Mouse (Mus musculus) midbrain, embryonic 15.5 days (tissue): ENCODE data around the gene Gm13119. TPM values are rescaled to one million over a fixed set of nuclear protein-coding genes. Genes with fewer than 3 reads are reported as not detected.
A peak's percentile ranks its signal among the peaks of the same experiment; 100 is the strongest.
"Not testable (repeated sequence)": the region's sequence is repeated elsewhere in the genome, so short reads cannot be mapped to it uniquely, and the experiment has no call there.

Experiments
- ATAC-seq: fragments of 200-750 bp; cut with Nextera tagmentation; replicated peaks from 2 replicates; pipeline ENCODE4 v1.8.0; 2017; ENCODE audit warnings: moderate TSS enrichment
- H3K27ac ChIP-seq: fragments of 300-500 bp; sonication (generic); 2 replicates; pipeline ENCODE4 v1.5.1; 2015; ENCODE audit warnings: mild to moderate bottlenecking, inconsistent platforms
- H3K27me3 ChIP-seq: fragments of 300-500 bp; sonication (generic); replicated peaks from 2 replicates; pipeline ENCODE4 v1.6.1; 2015; ENCODE audit warnings: inconsistent platforms
- H3K36me3 ChIP-seq: fragments of 300-500 bp; sonication (generic); replicated peaks from 2 replicates; pipeline ENCODE4 v1.6.1; 2015; ENCODE audit warnings: inconsistent platforms
- H3K4me1 ChIP-seq: fragments of 300-500 bp; sonication (generic); 2 replicates; pipeline ENCODE4 v1.6.1; 2015; ENCODE audit warnings: inconsistent platforms
- H3K4me2 ChIP-seq: fragments of 300-500 bp; sonication (generic); 2 replicates; pipeline ENCODE4 v1.6.1; 2015; ENCODE audit warnings: inconsistent platforms, mild to moderate bottlenecking, moderate library complexity
- H3K4me3 ChIP-seq: fragments of 300-500 bp; sonication (generic); 2 replicates; pipeline ENCODE4 v1.5.1; 2015; ENCODE audit warnings: mild to moderate bottlenecking, inconsistent platforms
- H3K9ac ChIP-seq: fragments of 300-500 bp; sonication (generic); 2 replicates; pipeline ENCODE4 v1.6.1; 2015; ENCODE audit warnings: mild to moderate bottlenecking, inconsistent platforms
- H3K9me3 ChIP-seq: fragments of 300-500 bp; sonication (generic); 2 replicates; pipeline ENCODE4 v1.6.1; 2016; ENCODE audit warnings: inconsistent platforms
- WGBS: fragments of 180-500 bp; shearing (Covaris S2); methylation state at CpG from one replicate; pipeline ENCODE4 v1.1.7; 2015; ENCODE audit warnings: mixed read lengths; 5-methylcytosine and 5-hydroxymethylcytosine counted together
- polyA plus RNA-seq: library from polyadenylated mRNA; unstranded; fragments of >200 nt; fragmentation: Nextera tagmentation; extraction: Ambion mirVana; gene quantifications from 2 replicates; pipeline ENCODE4 v1.2.1, GENCODE M21; 2015

Gene Gm13119
- polyA plus RNA-seq, result not detected in 2 replicates

DNA sequence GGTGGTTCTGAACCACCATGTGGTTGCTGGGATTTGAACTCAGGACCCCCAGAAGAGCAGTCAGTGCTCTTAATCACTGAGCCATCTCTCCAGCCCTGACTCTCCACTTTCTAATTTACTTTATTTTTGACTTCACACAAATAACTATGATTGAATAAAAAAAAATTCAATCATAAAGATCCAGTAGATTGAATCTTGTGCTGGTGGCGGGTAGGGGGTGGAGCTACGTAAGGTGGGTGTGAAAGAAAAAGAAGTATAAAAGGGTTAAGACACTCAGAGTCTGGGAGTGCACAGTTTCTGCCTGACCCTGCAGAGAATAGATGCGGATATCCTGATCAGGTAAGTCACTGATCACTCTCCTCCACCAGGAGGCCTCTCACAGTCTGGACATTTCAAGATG is at the start of gene Gm13119:
TSS of gene Gm13119 (plus strand) at position 301 of the 400 bp plus-strand sequence.
- WGBS, result 79% methylated on average over 3 of the region's 3 CpGs
- not testable (repeated sequence) for ATAC-seq

DNA sequence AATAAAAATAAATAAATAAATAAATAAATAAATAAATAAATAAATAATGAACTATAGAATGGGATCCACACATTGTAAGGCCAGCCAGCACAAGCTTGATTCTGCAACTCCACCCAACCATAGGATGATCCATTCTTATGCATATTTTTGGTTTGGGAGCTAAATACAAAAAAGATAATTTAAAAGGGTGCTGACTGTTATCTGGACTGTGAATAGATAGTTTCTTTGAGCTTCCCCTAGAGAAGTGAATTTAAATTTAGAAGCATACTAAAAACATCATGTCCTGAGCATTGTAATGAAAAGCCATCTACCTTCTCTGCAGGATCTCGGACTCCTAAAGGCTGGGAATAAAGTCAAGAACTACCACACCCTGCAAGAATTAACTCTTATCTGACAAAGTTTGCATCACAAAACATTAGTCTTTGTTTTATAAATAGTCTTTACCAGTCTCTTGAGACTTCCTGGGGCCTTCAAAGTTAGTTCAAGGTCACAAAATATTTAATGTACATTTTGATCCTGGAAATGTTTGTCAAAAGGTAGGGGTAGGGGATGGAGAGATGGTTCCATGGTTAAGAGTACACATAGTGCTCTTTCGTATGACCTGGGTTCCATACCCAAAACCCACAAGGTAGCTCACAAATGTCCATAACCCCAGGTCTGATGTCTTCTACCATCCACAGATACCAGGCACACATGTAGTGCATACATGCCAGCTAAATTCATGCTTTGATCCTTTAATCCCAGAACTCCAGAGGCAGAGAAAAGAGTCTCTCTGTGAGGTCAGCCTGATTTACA is 44.9 kb upstream of the Gm13119 start:
- 73% methylated on average over 2 of the region's 2 CpGs for WGBS
- not testable (repeated sequence) for H3K4me3 ChIP-seq, H3K36me3 ChIP-seq, ATAC-seq, H3K4me2 ChIP-seq, H3K9ac ChIP-seq, H3K4me1 ChIP-seq, H3K27me3 ChIP-seq, H3K9me3 ChIP-seq, H3K27ac ChIP-seq

More for the DNA sequence above, at the start of gene Gm13119:
- H3K4me1 ChIP-seq, H3K36me3 ChIP-seq, H3K4me3 ChIP-seq, H3K27ac ChIP-seq, H3K9ac ChIP-seq, H3K27me3 ChIP-seq, H3K4me2 ChIP-seq: not testable (repeated sequence)
- H3K9me3 ChIP-seq, result peaks cover 15% of the 10 kb centered on the region

DNA sequence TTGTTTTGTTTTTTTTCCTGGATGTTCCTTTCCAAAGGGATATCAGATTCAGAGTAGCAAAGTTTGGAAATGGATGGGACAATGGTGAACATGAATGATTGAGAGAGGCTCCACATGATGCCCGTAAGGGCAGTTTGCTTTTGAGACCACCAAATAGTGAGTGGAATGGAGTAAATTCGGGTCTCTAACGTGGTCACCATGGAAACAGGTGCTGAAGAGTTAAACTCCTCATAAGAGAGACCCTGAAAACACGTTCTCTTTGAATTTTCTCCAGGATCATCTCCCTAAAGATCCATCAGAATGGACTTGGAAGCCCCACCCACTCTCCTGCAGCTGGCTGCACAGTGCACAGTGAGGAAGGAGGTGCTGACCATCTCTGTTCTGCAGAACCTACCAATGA is 27.8 kb upstream of the Gm13119 start, which contains the start of gene Gm13128:
TSS of gene Gm13128 (plus strand) at position 301 of the 400 bp plus-strand sequence.
- not testable (repeated sequence) for H3K36me3 ChIP-seq, H3K9ac ChIP-seq, H3K9me3 ChIP-seq, H3K27ac ChIP-seq, H3K27me3 ChIP-seq, H3K4me2 ChIP-seq, H3K4me1 ChIP-seq, H3K4me3 ChIP-seq, ATAC-seq
- 46% methylated on average over 4 of the region's 4 CpGs for WGBS

DNA sequence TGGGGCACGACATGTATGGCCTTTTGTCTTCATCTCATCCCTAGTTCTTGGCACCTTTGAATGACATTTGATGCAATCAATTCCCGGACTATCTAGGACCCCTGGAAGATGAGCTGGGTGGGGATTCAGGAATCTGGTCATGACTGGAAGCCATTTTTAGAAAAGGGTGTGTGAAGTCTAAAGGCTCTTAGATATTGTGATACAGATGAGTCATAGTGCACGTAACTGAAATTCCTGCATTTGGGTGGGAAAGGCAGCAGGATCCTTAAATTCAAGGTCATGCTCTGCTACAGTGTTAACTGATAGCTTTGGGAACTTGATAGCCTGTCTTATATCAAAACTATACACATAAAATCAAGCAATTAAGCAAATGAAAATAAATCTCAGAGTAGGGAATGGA is 21.9 kb upstream of the Gm13119 start:
- H3K9ac ChIP-seq, ATAC-seq: not testable (repeated sequence)

DNA sequence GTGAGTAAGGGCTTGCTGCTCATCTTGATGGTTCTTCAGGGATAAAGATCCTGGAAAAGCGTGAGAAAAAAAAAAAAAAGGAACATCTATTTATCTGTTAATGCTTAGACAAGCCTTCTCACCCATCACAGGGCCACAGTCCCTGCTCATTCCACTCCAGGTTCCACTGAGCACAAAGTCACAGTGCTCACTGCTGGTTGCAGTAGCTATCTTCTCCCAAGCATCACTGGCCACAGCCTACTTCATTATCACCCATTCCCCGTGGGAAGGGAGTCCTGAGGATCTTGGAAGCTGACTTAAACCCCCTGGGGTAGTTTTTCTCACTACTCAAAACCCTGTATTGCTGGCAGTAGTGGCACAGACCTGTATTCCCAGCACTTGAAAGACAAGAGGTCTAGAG is 20.2 kb downstream of the Gm13119 start, which contains the start of gene Pramef20:
TSS of gene Pramef20 (minus strand) at position 23 of the 400 bp plus-strand sequence.
- Histone ChIP-seq H3K4me2 (no peak within 1 kb of the TSS), H3K27ac (no peak within 1 kb of the TSS), H3K4me3 (no peak within 1 kb of the TSS), H3K9ac (no peak within 1 kb of the TSS), H3K9me3 (peaks cover 18% of the 10 kb centered on the region; the same call in 1 of the 2 replicates), H3K27me3 (no peaks in the 10 kb centered on the region), H3K36me3 (no peaks in the 10 kb centered on the region), H3K4me1 (no peaks in the 10 kb centered on the region)
- WGBS, result 62% methylated on average over 2 of the region's 2 CpGs
- no peak for ATAC-seq

More for the DNA sequence above, 21.9 kb upstream of the Gm13119 start:
- not testable (repeated sequence) for H3K4me2 ChIP-seq, H3K9me3 ChIP-seq, H3K27ac ChIP-seq, H3K27me3 ChIP-seq, H3K4me3 ChIP-seq, H3K4me1 ChIP-seq, H3K36me3 ChIP-seq
- 81% methylated on average over 3 of the region's 3 CpGs for WGBS

DNA sequence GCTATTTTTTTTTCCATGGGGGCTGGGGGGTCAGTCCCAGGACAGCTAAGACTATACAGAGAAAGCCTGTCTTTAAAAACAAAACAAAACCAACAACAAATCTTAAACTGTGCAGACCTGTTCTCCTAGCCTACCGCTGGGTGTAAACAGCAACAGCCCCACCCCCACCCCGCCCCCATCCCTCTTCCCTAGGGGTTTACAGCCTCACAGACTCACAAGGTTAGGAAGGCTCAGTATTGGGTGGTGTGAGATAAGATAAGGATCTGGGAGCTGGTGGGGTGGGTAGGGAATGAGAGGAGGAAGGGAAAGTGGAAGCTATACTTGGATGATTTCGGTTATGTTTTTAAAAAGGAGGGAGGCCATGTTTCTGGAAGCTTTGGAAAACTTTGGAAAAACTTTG is 38.6 kb downstream of the Gm13119 start:
- Histone ChIP-seq H3K4me3 (no peak overlapping the region), H3K4me2 (no peak overlapping the region), H3K36me3 (no peaks in the 10 kb centered on the region), H3K4me1 (no peaks in the 10 kb centered on the region), H3K27me3 (no peaks in the 10 kb centered on the region), H3K9me3 (peaks cover 20% of the 10 kb centered on the region), H3K27ac (no peak overlapping the region), H3K9ac (no peak overlapping the region)
- ATAC-seq, result no peak
- 34% methylated on average over 3 of the region's 3 CpGs for WGBS

DNA sequence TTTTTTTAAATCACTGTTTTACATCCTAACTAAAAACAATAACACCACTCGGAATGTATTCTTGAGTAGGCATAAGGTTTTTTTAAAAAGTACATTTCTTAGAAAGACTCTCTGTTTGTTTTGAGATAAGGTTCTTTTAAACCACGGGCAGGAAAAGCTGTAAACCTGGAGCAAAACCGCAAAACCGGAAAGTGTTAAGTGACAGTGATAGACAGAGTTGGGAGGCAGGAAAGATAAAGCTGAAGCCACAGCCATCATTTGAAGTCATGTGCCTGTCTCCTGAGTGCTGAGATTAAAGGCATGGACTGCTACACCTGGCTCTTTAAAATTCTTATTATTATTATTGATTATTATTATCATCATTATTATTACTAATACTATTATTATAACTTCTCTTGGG is 45.0 kb downstream of the Gm13119 start:
- Histone ChIP-seq H3K9ac (no peak overlapping the region), H3K4me1 (no peaks in the 10 kb centered on the region), H3K27ac (no peak overlapping the region), H3K36me3 (no peaks in the 10 kb centered on the region), H3K9me3 (peaks cover 7% of the 10 kb centered on the region; the same call in 1 of the 2 replicates), H3K27me3 (no peaks in the 10 kb centered on the region), H3K4me2 (no peak overlapping the region), H3K4me3 (no peak overlapping the region)
- no peak for ATAC-seq
- 85% methylated on average over 4 of the region's 4 CpGs for WGBS

DNA sequence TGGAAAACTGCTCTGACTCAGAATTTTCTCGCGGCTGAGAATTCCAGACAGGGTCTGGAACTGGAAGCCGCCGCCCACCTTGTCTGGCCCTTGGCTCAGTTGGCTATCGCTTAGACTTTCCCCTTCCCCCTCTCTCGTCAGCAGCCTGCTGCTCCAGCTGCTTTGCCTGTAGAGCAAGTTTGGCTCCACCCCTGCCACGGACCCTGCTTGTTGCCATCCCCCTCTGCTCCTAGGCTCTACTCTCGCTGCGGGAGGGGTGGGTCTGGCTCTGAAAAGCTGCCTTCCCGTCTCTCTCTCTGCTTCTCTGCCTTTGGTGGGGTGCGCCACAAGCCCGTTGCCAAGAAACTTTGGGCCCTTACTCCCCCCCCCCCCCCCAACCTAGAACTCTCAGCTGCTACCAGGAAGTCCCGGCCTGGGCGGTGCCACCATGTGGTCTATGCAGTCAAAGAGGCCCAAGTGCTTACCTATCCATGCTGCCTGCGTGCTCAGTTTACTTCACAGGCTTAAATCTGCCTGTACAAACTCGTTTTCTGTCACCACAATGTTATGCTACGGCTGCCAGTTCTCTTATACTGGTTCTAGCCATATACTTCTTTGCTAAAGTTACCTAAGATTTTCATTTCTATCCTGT is 46.8 kb downstream of the Gm13119 start:
- Histone ChIP-seq H3K27ac (no peak overlapping the region), H3K9me3 (peaks cover 10% of the 10 kb centered on the region; the same call in 1 of the 2 replicates), H3K4me1 (no peaks in the 10 kb centered on the region), H3K4me3 (no peak overlapping the region), H3K4me2 (peak overlapping the region; percentile 22; the same call in 1 of the 2 replicates), H3K27me3 (no peaks in the 10 kb centered on the region), H3K9ac (no peak overlapping the region), H3K36me3 (no peaks in the 10 kb centered on the region)
- WGBS, result 6% methylated on average over 17 of the region's 17 CpGs
- ATAC-seq, result no peak

DNA sequence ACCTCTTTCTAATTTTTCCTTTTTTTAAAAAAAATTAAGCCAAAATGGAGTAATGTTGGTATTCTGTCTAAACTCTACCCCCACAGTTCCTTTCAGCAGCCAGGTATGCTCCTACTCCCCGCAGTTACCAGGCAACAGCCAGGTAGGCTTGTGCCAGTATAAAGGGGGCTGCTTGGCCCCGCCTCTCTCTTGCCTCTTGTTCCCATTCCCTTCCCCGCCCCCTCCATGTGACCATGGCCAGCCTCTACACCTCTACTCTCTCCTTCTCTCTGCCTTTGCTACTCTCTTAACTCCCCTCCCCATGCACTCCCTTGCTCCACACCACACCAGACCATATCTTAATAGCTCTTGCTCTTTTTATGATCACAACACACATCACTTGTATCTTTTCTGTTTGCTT is 48.5 kb downstream of the Gm13119 start:
- H3K4me1 ChIP-seq, result no peaks in the 10 kb centered on the region
- peaks cover 8% of the 10 kb centered on the region; the same call in 1 of the 2 replicates for H3K9me3 ChIP-seq
- H3K4me3 ChIP-seq, result no peak overlapping the region
- no peak overlapping the region for H3K9ac ChIP-seq
- WGBS, result 63% methylated on average over 3 of the region's 3 CpGs
- H3K27ac ChIP-seq, result no peak overlapping the region
- no peaks in the 10 kb centered on the region for H3K27me3 ChIP-seq
- H3K36me3 ChIP-seq, result no peaks in the 10 kb centered on the region
- no peak overlapping the region for H3K4me2 ChIP-seq
- ATAC-seq, result no peak

DNA sequence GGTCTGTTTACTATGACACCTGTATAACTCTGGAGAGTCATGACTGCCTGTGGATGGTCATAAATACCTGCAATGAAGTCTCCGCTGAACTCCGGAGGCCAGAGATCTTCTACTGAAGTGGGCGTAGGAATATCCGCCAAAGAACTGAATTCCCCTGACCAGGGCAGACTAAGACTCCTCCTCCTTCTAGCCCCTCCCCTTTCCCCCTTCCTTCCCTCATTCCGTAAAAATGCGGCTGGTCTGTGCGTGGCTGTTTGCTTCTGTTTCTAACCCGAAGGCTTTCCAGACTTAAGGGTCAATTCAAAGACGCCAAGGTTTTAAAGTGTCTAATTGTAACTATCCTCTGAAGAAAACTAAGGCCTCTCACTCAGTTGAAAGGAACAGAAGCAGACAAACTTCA is 50.5 kb downstream of the Gm13119 start, which contains the start of gene Pramef12:
TSS of gene Pramef12 (minus strand) at position 175 of the 400 bp plus-strand sequence.
- Histone ChIP-seq H3K4me1 (no peaks in the 10 kb centered on the region), H3K4me3 (no peak within 1 kb of the TSS), H3K27ac (no peak within 1 kb of the TSS), H3K9ac (no peak within 1 kb of the TSS), H3K4me2 (no peak within 1 kb of the TSS), H3K36me3 (no peaks in the 10 kb centered on the region), H3K9me3 (peaks cover 12% of the 10 kb centered on the region), H3K27me3 (no peaks in the 10 kb centered on the region)
- 84% methylated on average over 9 of the region's 9 CpGs for WGBS
- no peak for ATAC-seq
